Mouse (Mus musculus): ENCODE results near the gene Usp20.

DNA sequence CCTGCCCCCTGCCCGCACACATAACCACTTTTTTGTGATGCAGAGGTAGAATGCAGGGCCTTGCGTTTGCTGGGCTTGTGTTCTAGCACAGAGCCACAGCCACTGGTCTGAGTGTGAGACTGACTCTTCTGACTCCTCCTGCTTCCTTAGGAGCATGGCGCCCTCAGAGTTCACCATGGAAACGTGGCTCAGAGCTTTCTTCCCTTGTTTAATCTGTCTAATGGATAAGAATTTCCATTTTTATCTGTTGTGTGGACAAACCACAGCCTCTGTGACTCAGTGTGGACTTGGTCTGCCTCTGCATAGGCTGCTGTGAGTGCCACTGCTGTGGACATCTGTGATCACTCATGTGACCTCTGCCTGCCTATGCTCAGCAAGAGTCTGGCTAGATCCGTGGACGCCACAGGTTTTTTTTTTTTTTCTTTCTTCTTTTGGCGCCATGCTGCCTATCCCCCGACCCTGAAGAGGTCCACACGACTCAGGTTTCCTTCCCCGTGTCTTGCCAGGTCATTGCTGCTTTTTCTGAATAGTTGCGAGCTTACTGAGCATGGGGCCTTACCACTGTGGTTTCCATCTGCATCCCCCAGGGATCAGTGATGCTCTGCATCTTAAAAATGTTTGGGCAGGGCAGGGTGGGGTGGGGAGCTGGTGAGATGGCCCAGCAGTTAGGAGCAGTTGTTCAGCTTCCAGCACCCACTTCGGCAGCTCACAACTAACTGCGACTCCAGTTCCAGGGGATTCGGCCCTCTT lies 31.5 kb downstream of the Usp20 start:
- TF ChIP-seq SIN3A (IDR thresholded peaks at IDR 0.05; ENCODE audit: low read length) (no peak), CTCF (conservative IDR thresholded peaks at IDR 0.05 in 1 of 2, IDR thresholded peaks at IDR 0.05 in 1 of 2; ENCODE audit: low read depth in 2 of 2, low read length in 2 of 2) (no peak), ZKSCAN1 (IDR thresholded peaks at IDR 0.05; ENCODE audit: borderline replicate concordance, low read depth, low read length) (no peak), KAT2A (IDR thresholded peaks at IDR 0.05; ENCODE audit: insufficient replicate concordance, low read length) (no peak), POLR2A (IDR thresholded peaks at IDR 0.05; ENCODE audit: low read depth, low read length) (no peak), EP300 (IDR thresholded peaks at IDR 0.05; ENCODE audit: low read length) (no peak), MEF2A (IDR thresholded peaks at IDR 0.05; ENCODE audit: borderline replicate concordance, low read depth, low read length) (no peak)

Measured in CH12.LX (cell line).